In genomic region chr7:73421278-73422015, GRCm38 (mm10) we compare ENCODE assay signal across 10 mouse cellular contexts. TPM values are rescaled to one million over a fixed set of nuclear protein-coding genes. Genes with fewer than 3 reads are reported as not detected.
A peak's percentile ranks its signal among the peaks of the same experiment; 100 is the strongest.
DNase-seq lines count a peak whose midpoint lies in the region; ATAC-seq and TF ChIP-seq lines count a peak whose summit lies in the region.
"Had no signal": no experiment of that assay in that cellular context is flagged by ENCODE, and none has a peak within 500 bp of the region (broad histone marks: within the 10 kb centered on the region; RNA-seq: fewer than 3 reads in every experiment).

No protein-coding gene starts in this region.

- no peaks in the 10 kb centered on the region for H3K9me3 ChIP-seq in lung, embryonic 14.5 days (ENCODE audit: low read depth, low read length)
- no peaks in the 10 kb centered on the region for H3K9me3 ChIP-seq in hindbrain, embryonic 16.5 days (ENCODE audit: control insufficient read depth, low read length)
- H3K9me3 ChIP-seq in neural tube, embryonic 15.5 days (replicated peaks) = no peaks in the 10 kb centered on the region
- H3K9me3 ChIP-seq: heart, embryonic 13.5 days had no signal

- DNase-seq in cerebellum, adult 2 months = no peak
- no peak for DNase-seq in cerebellum, adult 9-11 months
- peak; percentile 64 for DNase-seq in lung, embryonic 14.5 days
- DNase-seq in lung, adult 2 months = no peak
- no peak for DNase-seq in c-Kit-positive CD71-positive TER-119-positive erythroid progenitor cells, embryonic 14.5 days (ENCODE audit: low spot score)
- no peak for DNase-seq in ovary, postnatal 10 days (ENCODE audit: low spot score)

- TF ChIP-seq CTCF in cerebellum, adult 2 months (IDR thresholded peaks at IDR 0.05; ENCODE audit: borderline replicate concordance, insufficient read depth, low read depth, low read length) = 0 out of 2 replicates have a peak, but pooled peaks have one; percentile 1
- TF ChIP-seq CTCF in lung, embryonic 14.5 days (IDR thresholded peaks at IDR 0.05; ENCODE audit: low read depth) = no peak
- TF ChIP-seq CTCF in lung, adult 2 months (IDR thresholded peaks at IDR 0.05; ENCODE audit: insufficient read depth, low read length) = no peak

- no peaks in the 10 kb centered on the region for H3K27me3 ChIP-seq in cerebellum, adult 2 months (ENCODE audit: control insufficient read depth, insufficient read depth, low read length)
- no peaks in the 10 kb centered on the region for H3K27me3 ChIP-seq in lung, embryonic 14.5 days (ENCODE audit: insufficient read depth, low read length)
- H3K27me3 ChIP-seq in hindbrain, embryonic 16.5 days (replicated peaks; ENCODE audit: control insufficient read depth, insufficient read depth, low read length) = no peaks in the 10 kb centered on the region
- H3K27me3 ChIP-seq in neural tube, embryonic 15.5 days (replicated peaks) = no peaks in the 10 kb centered on the region
- H3K27me3 ChIP-seq: heart, embryonic 13.5 days had no signal

- no peak overlapping the region for H3K4me3 ChIP-seq in cerebellum, adult 2 months (replicated peaks; ENCODE audit: insufficient read depth, low read depth, low read length)
- H3K4me3 ChIP-seq in lung, embryonic 14.5 days (ENCODE audit: low read depth, low read length) = no peak overlapping the region
- no peak overlapping the region for H3K4me3 ChIP-seq in lung, adult 2 months (replicated peaks; ENCODE audit: extremely low read depth, low read depth, low read length)
- no peak overlapping the region for H3K4me3 ChIP-seq in hindbrain, embryonic 16.5 days (ENCODE audit: low read length)
- H3K4me3 ChIP-seq in neural tube, embryonic 15.5 days (replicated peaks) = no peak overlapping the region
- H3K4me3 ChIP-seq: heart, embryonic 13.5 days had no signal

- H3K4me2 ChIP-seq in lung, embryonic 14.5 days = no peak overlapping the region
- no peak overlapping the region for H3K4me2 ChIP-seq in hindbrain, embryonic 16.5 days (ENCODE audit: low read length)
- H3K4me2 ChIP-seq in neural tube, embryonic 15.5 days = no peak overlapping the region
- H3K4me2 ChIP-seq: heart, embryonic 13.5 days had no signal

- no peak for TF ChIP-seq POLR2A in cerebellum, adult 2 months (IDR thresholded peaks at IDR 0.05; ENCODE audit: borderline replicate concordance, insufficient read depth, low read length)
- no peak for TF ChIP-seq POLR2A in lung, adult 2 months (IDR thresholded peaks at IDR 0.05; ENCODE audit: borderline replicate concordance, extremely low read depth, low read depth, low read length)

- H3K4me1 ChIP-seq in cerebellum, adult 2 months (ENCODE audit: control insufficient read depth, insufficient read depth, low read length) = peaks cover 12% of the 10 kb centered on the region
- no peaks in the 10 kb centered on the region; the same call in 1 of the 2 replicates for H3K4me1 ChIP-seq in lung, embryonic 14.5 days (ENCODE audit: insufficient read depth)
- H3K4me1 ChIP-seq in lung, adult 2 months (ENCODE audit: control insufficient read depth, insufficient read depth, low read length) = no peaks in the 10 kb centered on the region
- H3K4me1 ChIP-seq in hindbrain, embryonic 16.5 days (ENCODE audit: control insufficient read depth, insufficient read depth, low read depth, low read length) = peaks cover 17% of the 10 kb centered on the region
- H3K4me1 ChIP-seq in neural tube, embryonic 15.5 days = peaks cover 67% of the 10 kb centered on the region

- WGBS in cerebellum, adult 2 months = 32% methylated on average over 9 of the region's 9 CpGs
- WGBS in lung, embryonic 14.5 days = 53% methylated on average over 9 of the region's 9 CpGs
- whole genome bisulfite sequencing in lung, adult 2 months = 51% methylated on average over 9 of the region's 9 CpGs
- 39% methylated on average over 9 of the region's 9 CpGs for WGBS in hindbrain, embryonic 16.5 days
- 42% methylated on average over 9 of the region's 9 CpGs for WGBS in neural tube, embryonic 15.5 days

- peaks cover 44% of the 10 kb centered on the region for H3K36me3 ChIP-seq in lung, embryonic 14.5 days (ENCODE audit: insufficient read depth)
- peaks cover 5% of the 10 kb centered on the region; the same call in 1 of the 2 replicates for H3K36me3 ChIP-seq in hindbrain, embryonic 16.5 days (ENCODE audit: control insufficient read depth, insufficient read depth, low read length)
- 0 out of 2 replicates have a peak, but pooled peaks cover 9% of the 10 kb centered on the region for H3K36me3 ChIP-seq in neural tube, embryonic 15.5 days

- H3K27ac ChIP-seq in cerebellum, adult 2 months (ENCODE audit: insufficient read depth, low read length) = no peak overlapping the region
- H3K27ac ChIP-seq in lung, embryonic 14.5 days (ENCODE audit: low read depth) = peak overlapping the region; percentile 7; the same call in 1 of the 2 replicates
- H3K27ac ChIP-seq in hindbrain, embryonic 16.5 days (ENCODE audit: low read depth, low read length) = peak overlapping the region; percentile 53
- peak overlapping the region; percentile 64 for H3K27ac ChIP-seq in neural tube, embryonic 15.5 days (replicated peaks)
- H3K27ac ChIP-seq: heart, embryonic 13.5 days; kidney, postnatal 0 days had no signal

- H3K9ac ChIP-seq in lung, embryonic 14.5 days = no peak overlapping the region
- no peak overlapping the region for H3K9ac ChIP-seq in hindbrain, embryonic 16.5 days (ENCODE audit: low read depth, low read length)
- no peak overlapping the region for H3K9ac ChIP-seq in neural tube, embryonic 15.5 days (replicated peaks)
- H3K9ac ChIP-seq: heart, embryonic 13.5 days had no signal

- ATAC-seq in lung, embryonic 14.5 days (ENCODE audit: insufficient read depth) = peak; percentile 6; the same call in 1 of the 2 replicates
- peak; percentile 46; the same call in 1 of the 2 replicates for ATAC-seq in hindbrain, embryonic 16.5 days
- ATAC-seq in neural tube, embryonic 15.5 days (ENCODE audit: low FRiP score) = no peak

RNA-seq across cellular contexts. Expression of gene Rgma, which starts 46.1 kb away (rescaled TPM):
- 33.5 and 33.6 TPM in 2 replicates for polyA plus RNA-seq in cerebellum, adult 2 months (2012; rRNA removed)
- polyA plus RNA-seq in lung, embryonic 14.5 days (2014; fragmentation: Nextera tagmentation; extraction: Ambion mirVana) = 19.0 and 22.8 TPM in 2 replicates
- polyA plus RNA-seq in lung, adult 2 months (2012; rRNA removed) = 23.4 and 27.5 TPM in 2 replicates
- polyA plus RNA-seq in hindbrain, embryonic 16.5 days (2015; fragmentation: Nextera tagmentation; extraction: Ambion mirVana) = 30.9 and 39.8 TPM in 2 replicates
- polyA plus RNA-seq in neural tube, embryonic 15.5 days (2015; fragmentation: Nextera tagmentation; extraction: Ambion mirVana) = 32.3 and 32.7 TPM in 2 replicates
